Mouse (Mus musculus) layer of hippocampus, adult 8-10 months (tissue): Measurements from ENCODE around the gene Flrt1. TPM values are rescaled to one million over a fixed set of nuclear protein-coding genes. Genes with fewer than 3 reads are reported as not detected.

Source experiments
- DNase-seq, 2 experiments: peaks; one replicate each; pipeline ENCODE4 v3.0.0; 2022; ENCODE audit warnings: low spot score in 2 of 2
- total RNA-seq, 4 experiments: library from RNA; stranded (reverse); gene quantifications; 2 replicates each; pipeline ENCODE4 v1.2.4; 2022

Gene Flrt1
- total RNA-seq, 4 experiments from 2014 or later = 18.9 to 23.5 (median 21.5) TPM

- DNase-seq = no peak
Measured at GRCm38 (mm10) chr19:7130317-7130716, 24.8 kb upstream of the Flrt1 start.

GRCm38 (mm10) chr19:7128551-7129475 is 23.3 kb upstream of the Flrt1 start:
- DNase-seq = no peak

GRCm38 (mm10) chr19:7126933-7127332 is 21.4 kb upstream of the Flrt1 start:
- no peak for DNase-seq

GRCm38 (mm10) chr19:7126209-7126608 is 20.7 kb upstream of the Flrt1 start:
- DNase-seq = no peak

- no peak for DNase-seq
Measured at GRCm38 (mm10) chr19:7125526-7126156, 20.1 kb upstream of the Flrt1 start.

- DNase-seq = no peak
Measured at GRCm38 (mm10) chr19:7122698-7123306, 17.3 kb upstream of the Flrt1 start.

- no peak for DNase-seq
Measured at GRCm38 (mm10) chr19:7122277-7122676, 16.7 kb upstream of the Flrt1 start.

GRCm38 (mm10) chr19:7121252-7121651 is 15.7 kb upstream of the Flrt1 start:
- DNase-seq = no peak

GRCm38 (mm10) chr19:7117653-7118307 is 12.3 kb upstream of the Flrt1 start:
- DNase-seq = no peak

GRCm38 (mm10) chr19:7117141-7117540 is 11.6 kb upstream of the Flrt1 start:
- DNase-seq = no peak

GRCm38 (mm10) chr19:7116038-7116731 is 10.7 kb upstream of the Flrt1 start:
- DNase-seq = no peak

GRCm38 (mm10) chr19:7113574-7113973 is 8.0 kb upstream of the Flrt1 start:
- no peak for DNase-seq

- no peak for DNase-seq
Measured at GRCm38 (mm10) chr19:7112628-7113027, 7.1 kb upstream of the Flrt1 start.

- DNase-seq = no peak
Measured at GRCm38 (mm10) chr19:7111710-7112109, 6.2 kb upstream of the Flrt1 start.

- DNase-seq = no peak
Measured at GRCm38 (mm10) chr19:7111309-7111708, 5.8 kb upstream of the Flrt1 start.

GRCm38 (mm10) chr19:7110875-7111274 is 5.3 kb upstream of the Flrt1 start:
- DNase-seq = no peak

- DNase-seq = no peak
Measured at GRCm38 (mm10) chr19:7110097-7110496, 4.6 kb upstream of the Flrt1 start.

GRCm38 (mm10) chr19:7108114-7108905 is 2.8 kb upstream of the Flrt1 start:
- no peak for DNase-seq

GRCm38 (mm10) chr19:7107174-7107573 is 1.6 kb upstream of the Flrt1 start:
- DNase-seq = no peak

GRCm38 (mm10) chr19:7106566-7106965 is 1.0 kb upstream of the Flrt1 start:
- no peak for DNase-seq
